Mouse (Mus musculus): ENCODE data around the gene Chil5.

DNA sequence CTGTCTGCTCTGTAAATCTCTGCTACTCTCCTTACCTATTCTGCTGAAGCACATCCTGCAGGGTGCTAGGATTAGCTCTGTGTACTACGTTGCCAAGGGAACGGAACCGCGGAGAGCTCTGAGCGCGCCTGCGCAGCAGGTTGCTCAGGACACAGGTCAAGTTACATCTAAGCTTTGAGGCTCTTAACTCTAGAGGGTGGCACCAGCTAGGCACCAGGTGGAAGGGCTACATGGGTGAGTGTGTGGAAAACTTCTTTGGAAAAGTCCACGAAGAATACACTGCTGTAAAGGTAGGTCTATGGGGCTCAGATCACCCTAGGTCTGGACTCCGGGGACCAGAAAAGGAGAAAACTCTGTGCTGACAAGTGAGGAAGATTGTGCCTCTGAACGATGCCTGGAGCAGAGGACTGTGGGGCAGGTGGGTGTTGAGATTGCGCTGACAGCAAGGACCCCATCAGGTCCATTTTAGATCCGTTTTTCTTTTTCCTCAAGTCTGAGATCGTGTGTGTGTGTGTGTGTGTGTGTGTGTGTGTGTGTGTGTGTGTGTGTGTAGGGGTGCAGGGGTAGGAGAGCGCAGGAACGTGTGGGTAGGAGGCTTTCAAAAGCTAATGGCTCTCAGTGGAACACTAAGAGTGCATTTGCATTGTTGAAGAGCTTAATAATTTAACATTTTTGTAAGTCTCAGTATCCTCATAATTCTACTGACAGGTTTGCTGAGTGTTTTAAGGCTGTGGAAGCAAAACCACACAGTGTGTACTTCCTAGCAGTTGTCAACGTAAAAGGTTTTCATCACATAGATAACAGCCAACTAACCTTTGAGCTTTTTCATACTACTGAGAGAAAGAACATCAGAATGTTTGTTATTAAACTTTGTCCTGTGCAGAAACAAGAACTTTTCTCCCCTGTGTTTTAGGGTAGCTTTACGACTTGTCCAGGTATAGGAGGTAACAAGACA is 30.9 kb downstream of the Chil5 start:
- TF ChIP-seq CTCF (IDR thresholded peaks at IDR 0.05; ENCODE audit: borderline replicate concordance, insufficient read depth, low read length) (no peak), POLR2A (IDR thresholded peaks at IDR 0.05; ENCODE audit: low read depth, low read length) (no peak)
